Mouse (Mus musculus) forebrain, postnatal 0 days (tissue): ENCODE measurements around the gene Anks3. TPM values are rescaled to one million over a fixed set of nuclear protein-coding genes. Genes with fewer than 3 reads are reported as not detected.

Source experiments
- ATAC-seq: fragments of 200-750 bp; cut with Nextera tagmentation; 2 replicates; pipeline ENCODE4 v1.8.0; 2017; ENCODE audit warnings: mild to moderate bottlenecking, moderate library complexity
- DNase-seq: peaks from one replicate; pipeline ENCODE4 v3.0.0-alpha.2; 2015
- H3K27ac ChIP-seq: fragments of 300-500 bp; sonication (generic); 2 replicates; pipeline ENCODE4 v1.5.1; 2014; ENCODE audit warnings: low read depth, mild to moderate bottlenecking, antibody characterized with exemption, low read length, moderate library complexity, mixed read lengths
- H3K27me3 ChIP-seq: fragments of 300-500 bp; sonication (generic); 2 replicates; pipeline ENCODE4 v1.6.1; 2014; ENCODE audit warnings: mild to moderate bottlenecking, low read length, mixed read lengths; ENCODE audit not compliant: insufficient read depth
- H3K36me3 ChIP-seq: fragments of 300-500 bp; sonication (generic); 2 replicates; pipeline ENCODE4 v1.6.1; 2014; ENCODE audit warnings: mild to moderate bottlenecking, moderate library complexity; ENCODE audit not compliant: insufficient read depth
- H3K4me1 ChIP-seq: fragments of 300-500 bp; sonication (generic); 2 replicates; pipeline ENCODE4 v1.6.1; 2014; ENCODE audit warnings: antibody characterized with exemption; ENCODE audit not compliant: insufficient read depth
- H3K4me2 ChIP-seq: fragments of 300-500 bp; sonication (generic); 2 replicates; pipeline ENCODE4 v1.6.1; 2014; ENCODE audit warnings: low read depth, mild to moderate bottlenecking, moderate library complexity
- H3K4me3 ChIP-seq: fragments of 300-500 bp; sonication (generic); 2 replicates; pipeline ENCODE4 v1.5.1; 2014; ENCODE audit warnings: low read depth, low read length, mixed read lengths
- H3K9ac ChIP-seq: fragments of 300-500 bp; sonication (generic); 2 replicates; pipeline ENCODE4 v1.6.1; 2014; ENCODE audit warnings: mild to moderate bottlenecking
- H3K9me3 ChIP-seq: fragments of 300-500 bp; sonication (generic); 2 replicates; pipeline ENCODE4 v1.6.1; 2016; ENCODE audit warnings: low read length
- CTCF ChIP-seq: sonication (generic); IDR thresholded peaks from 2 replicates; pipeline ENCODE4 v1.5.1; 2016; ENCODE audit warnings: antibody characterized with exemption, control low read depth, low read depth
- WGBS: fragments of 180-500 bp; shearing (Covaris S2); extraction: QIAGEN DNeasy Blood & Tissue Kit; methylation state at CpG from one replicate; pipeline ENCODE4 v1.1.7; 2014; 5-methylcytosine and 5-hydroxymethylcytosine counted together
- polyA plus RNA-seq: library from polyadenylated mRNA; unstranded; fragments of >200 nt; fragmentation: Nextera tagmentation; extraction: Ambion mirVana; gene quantifications from 2 replicates; pipeline ENCODE4 v1.2.1, GENCODE M21; 2015
- total RNA-seq: library from RNA; depleted of rRNA; stranded (reverse); fragments of >200 nt; gene quantifications from 2 replicates; pipeline ENCODE4 v1.2.3, GENCODE M21; 2014

The Anks3 gene
- total and polyA plus RNA-seq, 2 experiments from 2014 or later = 37.6 to 55.6 TPM

DNA sequence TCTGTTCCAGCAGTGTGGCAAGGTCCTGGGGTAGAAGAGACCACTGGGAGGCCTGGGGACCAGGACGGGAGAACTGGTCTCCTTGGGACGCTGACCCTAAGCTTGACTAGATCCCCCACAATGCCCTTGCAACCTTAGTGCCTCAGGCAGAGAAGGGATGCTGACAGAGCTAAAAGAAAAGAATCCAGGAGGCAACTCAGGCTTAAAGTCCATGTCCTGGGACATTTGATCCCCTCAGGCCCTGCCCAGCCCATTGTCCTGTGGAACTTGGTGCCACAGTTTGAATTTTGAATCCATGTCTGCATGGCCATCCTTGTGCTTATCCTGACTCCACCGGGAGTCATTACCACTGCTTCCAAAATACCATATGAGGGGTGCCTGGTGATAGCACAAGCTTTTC is 17.9 kb downstream of the Anks3 start:
- no peaks in the 10 kb centered on the region for H3K9me3 ChIP-seq
- TF ChIP-seq CTCF = no peak
- H3K4me3 ChIP-seq = no peak overlapping the region
- H3K4me1 ChIP-seq = no peaks in the 10 kb centered on the region
- DNase-seq (no peak), ATAC-seq (no peak)
- no peaks in the 10 kb centered on the region for H3K27me3 ChIP-seq
- no peak overlapping the region for H3K27ac ChIP-seq
- no peak overlapping the region for H3K9ac ChIP-seq
- peaks cover 74% of the 10 kb centered on the region for H3K36me3 ChIP-seq
- H3K4me2 ChIP-seq = no peak overlapping the region
- WGBS = 91% methylated on average over 3 of the region's 3 CpGs

DNA sequence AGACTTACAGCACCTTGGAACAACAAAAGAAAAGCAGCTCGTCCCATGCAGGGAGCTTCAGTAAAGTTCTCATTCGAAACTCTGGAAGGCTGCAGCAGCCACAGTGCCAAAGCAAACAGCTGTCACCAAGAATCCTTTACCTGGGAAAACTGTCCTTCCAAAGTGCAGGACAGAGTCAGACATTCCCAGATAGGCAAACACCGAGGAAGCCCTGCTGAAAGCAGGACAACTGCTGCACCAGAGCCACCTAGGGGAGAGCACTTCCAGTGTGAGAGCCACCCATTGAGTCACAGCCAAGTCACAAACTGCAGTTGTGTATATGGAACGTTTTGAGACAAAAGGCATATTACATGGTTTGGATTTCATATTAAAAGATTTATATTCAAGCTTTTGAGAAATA is 18.6 kb downstream of the Anks3 start:
- Histone ChIP-seq H3K9ac (no peak overlapping the region), H3K36me3 (peaks cover 74% of the 10 kb centered on the region), H3K27ac (no peak overlapping the region), H3K9me3 (no peaks in the 10 kb centered on the region), H3K4me2 (no peak overlapping the region), H3K27me3 (no peaks in the 10 kb centered on the region), H3K4me1 (no peaks in the 10 kb centered on the region), H3K4me3 (no peak overlapping the region)
- DNase-seq (no peak), ATAC-seq (no peak)
- no peak for TF ChIP-seq CTCF
- 80% methylated on average over 4 of the region's 4 CpGs for WGBS

DNA sequence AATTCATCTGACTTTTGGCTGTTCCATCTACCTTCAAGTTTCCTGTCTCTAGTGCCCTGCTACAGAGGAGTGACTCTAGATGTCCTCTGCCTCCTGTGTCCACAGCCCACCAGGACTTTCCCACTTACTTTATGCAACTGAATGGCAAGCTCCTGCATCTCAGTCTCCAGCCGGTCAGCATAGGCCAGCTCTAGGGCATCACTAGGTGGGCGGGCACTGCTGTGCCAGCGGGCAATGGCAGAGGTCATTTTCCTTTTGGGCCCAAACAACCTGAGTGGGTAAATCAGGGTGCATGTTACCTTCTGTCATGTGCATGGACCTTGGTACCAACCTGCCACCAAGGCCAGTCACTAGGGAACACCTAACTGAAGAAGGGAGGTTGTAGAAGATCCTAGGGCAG is 20.6 kb downstream of the Anks3 start:
- Histone ChIP-seq H3K4me1 (peaks cover 8% of the 10 kb centered on the region; the same call in 1 of the 2 replicates), H3K36me3 (peaks cover 68% of the 10 kb centered on the region), H3K9me3 (no peaks in the 10 kb centered on the region), H3K4me2 (no peak overlapping the region), H3K9ac (no peak overlapping the region), H3K27me3 (no peaks in the 10 kb centered on the region), H3K27ac (no peak overlapping the region), H3K4me3 (no peak overlapping the region)
- WGBS = 94% methylated on average over 3 of the region's 3 CpGs
- DNase-seq (no peak), ATAC-seq (no peak)
- TF ChIP-seq CTCF = no peak

DNA sequence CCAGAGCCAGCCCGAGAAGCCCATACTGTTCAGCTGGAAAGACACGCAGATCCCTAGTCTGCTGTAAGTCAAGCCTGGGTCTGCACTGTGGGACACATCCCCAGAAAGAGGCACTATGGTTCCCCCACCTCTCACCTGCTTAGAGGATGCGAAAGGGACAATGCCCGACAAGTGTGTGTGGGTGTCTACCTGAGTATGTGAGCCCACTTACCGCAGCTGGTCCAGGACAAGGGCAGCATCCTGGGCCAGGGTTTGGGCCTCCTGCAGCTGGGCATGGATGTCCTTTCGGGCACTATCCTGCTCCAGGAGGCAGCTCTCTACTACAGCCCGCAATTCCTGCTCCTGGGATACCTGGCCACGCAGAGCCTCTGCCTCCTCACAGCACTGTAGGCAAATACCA is 21.1 kb downstream of the Anks3 start:
- TF ChIP-seq CTCF = no peak
- WGBS = 93% methylated on average over 8 of the region's 8 CpGs
- H3K4me3 ChIP-seq = no peak overlapping the region

DNA sequence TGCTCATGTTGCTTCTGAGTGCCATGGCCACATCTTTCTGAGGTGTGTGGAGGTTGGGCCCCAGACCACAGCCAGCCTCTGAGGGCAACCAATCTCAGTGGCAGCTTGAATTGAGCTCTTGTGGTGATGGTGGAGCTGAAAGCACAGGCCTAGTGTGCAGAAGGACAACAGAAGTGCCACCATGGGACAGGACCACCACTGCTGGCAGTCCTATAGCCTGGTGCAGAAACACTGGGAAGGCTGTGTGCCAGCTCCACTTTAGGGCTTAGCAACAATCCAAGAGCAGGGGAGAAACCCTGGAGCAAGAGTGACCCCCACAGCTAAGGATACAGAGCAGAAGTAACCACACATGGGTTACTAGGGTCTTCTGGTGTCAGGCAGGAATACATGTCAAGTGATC is 23.0 kb downstream of the Anks3 start:
- H3K4me3 ChIP-seq = no peak overlapping the region
- DNase-seq = no peak
- H3K27me3 ChIP-seq = no peaks in the 10 kb centered on the region
- H3K9me3 ChIP-seq = no peaks in the 10 kb centered on the region
- H3K36me3 ChIP-seq = peaks cover 65% of the 10 kb centered on the region
- TF ChIP-seq CTCF = no peak
- no peak overlapping the region for H3K4me2 ChIP-seq
- no peak for ATAC-seq
- no peak overlapping the region for H3K27ac ChIP-seq
- peaks cover 8% of the 10 kb centered on the region; the same call in 1 of the 2 replicates for H3K4me1 ChIP-seq
- no peak overlapping the region for H3K9ac ChIP-seq

More for the DNA sequence above, 21.1 kb downstream of the Anks3 start:
- no peak for DNase-seq
- Histone ChIP-seq H3K27me3 (no peaks in the 10 kb centered on the region), H3K9me3 (no peaks in the 10 kb centered on the region), H3K9ac (no peak overlapping the region), H3K27ac (no peak overlapping the region), H3K36me3 (peaks cover 64% of the 10 kb centered on the region), H3K4me2 (no peak overlapping the region), H3K4me1 (peaks cover 8% of the 10 kb centered on the region; the same call in 1 of the 2 replicates)
- ATAC-seq = no peak

DNA sequence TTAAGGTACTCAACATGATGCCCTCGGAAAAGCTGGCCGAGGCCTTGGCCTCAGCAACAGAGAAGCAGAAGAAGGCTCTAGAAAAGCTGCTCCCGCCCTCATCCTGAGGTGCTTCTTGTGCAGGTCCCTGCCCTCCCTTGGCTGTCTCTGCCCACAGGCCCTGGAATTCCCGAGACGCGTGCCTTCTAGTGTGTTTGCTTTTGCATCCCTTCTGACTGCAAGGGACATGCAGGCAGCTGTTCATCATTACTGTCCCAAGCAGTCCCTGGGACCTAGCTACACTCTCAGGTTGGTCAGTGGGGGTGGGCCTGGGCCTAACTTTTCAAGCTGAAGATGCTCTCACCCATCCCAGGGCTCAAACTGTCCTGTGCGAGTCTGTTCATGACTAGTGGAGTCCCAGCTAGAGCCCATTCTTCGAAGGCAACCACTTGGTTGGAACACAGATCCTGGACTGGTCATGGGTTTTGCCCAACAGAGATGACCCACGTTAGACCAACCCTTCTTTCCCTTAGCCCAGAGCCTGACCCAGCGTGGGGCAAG is 23.6 kb downstream of the Anks3 start:
- no peak overlapping the region for H3K27ac ChIP-seq
- no peak overlapping the region for H3K9ac ChIP-seq
- H3K4me3 ChIP-seq = no peak overlapping the region

DNA sequence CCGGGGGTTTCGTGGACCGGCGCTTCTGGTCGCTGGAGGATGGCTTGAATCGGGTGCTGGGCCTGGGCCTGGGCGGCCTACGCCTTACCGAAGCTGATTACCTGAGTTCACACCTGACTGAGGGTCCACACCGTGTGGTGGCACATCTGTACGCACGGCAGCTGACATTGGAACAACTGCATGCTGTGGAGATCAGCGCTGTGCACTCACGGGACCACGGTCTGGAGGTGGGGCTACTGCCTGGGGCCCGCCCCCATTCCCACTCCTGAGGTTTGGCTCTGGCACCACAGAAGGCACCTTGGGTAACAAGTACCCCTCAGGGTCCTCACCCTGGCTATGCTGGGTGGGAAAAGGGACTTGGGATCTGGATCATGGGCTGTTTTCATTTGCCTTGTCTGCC is 24.6 kb downstream of the Anks3 start:
- peak; percentile 48 for DNase-seq
- peak overlapping the region; percentile 87 for H3K27ac ChIP-seq
- peak overlapping the region; percentile 95 for H3K4me3 ChIP-seq
- ATAC-seq = peak; percentile 67
- H3K4me1 ChIP-seq = peaks cover 8% of the 10 kb centered on the region; the same call in 1 of the 2 replicates
- TF ChIP-seq CTCF = no peak
- H3K27me3 ChIP-seq = no peaks in the 10 kb centered on the region
- H3K36me3 ChIP-seq = peaks cover 72% of the 10 kb centered on the region
- WGBS = 3% methylated on average over 16 of the region's 16 CpGs
- peak overlapping the region; percentile 98 for H3K9ac ChIP-seq
- H3K4me2 ChIP-seq = peak overlapping the region; percentile 95
- H3K9me3 ChIP-seq = no peaks in the 10 kb centered on the region

More for the DNA sequence above, 23.6 kb downstream of the Anks3 start:
- peaks cover 8% of the 10 kb centered on the region; the same call in 1 of the 2 replicates for H3K4me1 ChIP-seq
- H3K9me3 ChIP-seq = no peaks in the 10 kb centered on the region
- peaks cover 67% of the 10 kb centered on the region for H3K36me3 ChIP-seq
- WGBS = 93% methylated on average over 10 of the region's 10 CpGs
- no peaks in the 10 kb centered on the region for H3K27me3 ChIP-seq
- DNase-seq = no peak
- no peak for TF ChIP-seq CTCF
- H3K4me2 ChIP-seq = 0 out of 2 replicates have a peak overlapping the region, but pooled peaks have one; percentile 95
- ATAC-seq = no peak
